Mouse (Mus musculus): ENCODE measurements around the gene Elovl6.

Gene Elovl6

DNA sequence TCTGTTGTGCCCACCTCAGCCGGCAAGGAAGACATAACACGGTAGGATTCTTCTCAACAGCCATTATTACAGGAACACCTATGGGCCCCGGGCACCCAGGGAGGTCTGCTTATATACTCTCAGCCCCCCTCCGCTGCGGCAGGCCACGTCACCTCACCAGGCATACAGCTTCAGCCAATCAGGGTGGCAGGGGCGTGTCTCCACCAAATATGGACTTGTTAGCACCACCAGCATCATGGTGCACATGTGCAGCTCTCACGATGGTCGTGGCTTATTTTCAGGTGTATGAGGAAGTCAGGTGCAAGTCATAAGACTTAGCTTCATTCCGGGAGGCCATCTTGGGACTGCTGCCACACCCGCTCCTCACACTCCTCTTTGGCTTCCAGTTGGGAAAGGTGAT lies 9.3 kb downstream of the Elovl6 start:
- no peak for DNase-seq (ENCODE audit: low read depth)

DNA sequence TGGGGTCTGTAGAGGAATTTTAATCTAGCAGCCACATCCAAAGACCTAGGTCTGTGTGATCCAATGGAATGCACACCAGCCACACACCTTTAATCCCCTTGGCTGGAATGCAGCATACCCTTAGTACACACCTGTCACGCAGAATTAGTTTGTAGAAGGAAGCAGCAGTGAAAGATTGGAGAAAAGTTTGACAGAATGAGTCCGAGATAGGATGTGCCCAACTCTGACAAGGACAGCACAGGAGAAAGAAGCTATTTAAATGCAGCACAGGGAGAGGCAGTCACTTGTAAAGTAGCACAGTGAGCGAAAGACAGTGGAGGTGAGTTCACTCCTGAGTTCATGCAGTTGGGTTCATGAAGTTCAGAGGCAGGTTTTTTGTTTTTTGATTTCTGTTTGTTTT lies 11.2 kb downstream of the Elovl6 start:
- no peak for DNase-seq (ENCODE audit: low read depth)

DNA sequence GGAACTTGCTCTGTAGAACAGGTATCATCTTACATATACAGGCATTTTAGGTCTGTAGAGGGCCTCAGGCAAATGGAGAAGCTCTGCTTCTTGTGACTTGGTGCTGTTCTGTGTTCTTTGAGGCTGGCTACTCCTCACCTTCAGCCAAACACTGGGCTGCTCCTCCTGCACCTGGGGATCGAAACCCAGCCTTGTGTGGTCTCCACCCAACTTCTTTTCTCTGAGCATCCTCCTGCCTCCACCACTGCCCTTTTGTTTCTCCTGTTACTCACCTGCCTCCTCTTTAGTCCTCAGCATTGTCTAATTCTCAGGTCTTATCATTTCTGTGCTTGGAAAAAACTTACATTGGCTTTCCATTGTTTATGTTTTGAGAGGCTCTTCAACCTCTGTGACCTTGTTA lies 12.1 kb downstream of the Elovl6 start:
- no peak for DNase-seq (ENCODE audit: low read depth)

- no peak for DNase-seq (ENCODE audit: low read depth)
Observed at GRCm38 (mm10) chr3:129545228-129545627, 13.1 kb downstream of the Elovl6 start.

GRCm38 (mm10) chr3:129545801-129546200 lies 13.6 kb downstream of the Elovl6 start:
- DNase-seq (ENCODE audit: low read depth), result no peak

DNA sequence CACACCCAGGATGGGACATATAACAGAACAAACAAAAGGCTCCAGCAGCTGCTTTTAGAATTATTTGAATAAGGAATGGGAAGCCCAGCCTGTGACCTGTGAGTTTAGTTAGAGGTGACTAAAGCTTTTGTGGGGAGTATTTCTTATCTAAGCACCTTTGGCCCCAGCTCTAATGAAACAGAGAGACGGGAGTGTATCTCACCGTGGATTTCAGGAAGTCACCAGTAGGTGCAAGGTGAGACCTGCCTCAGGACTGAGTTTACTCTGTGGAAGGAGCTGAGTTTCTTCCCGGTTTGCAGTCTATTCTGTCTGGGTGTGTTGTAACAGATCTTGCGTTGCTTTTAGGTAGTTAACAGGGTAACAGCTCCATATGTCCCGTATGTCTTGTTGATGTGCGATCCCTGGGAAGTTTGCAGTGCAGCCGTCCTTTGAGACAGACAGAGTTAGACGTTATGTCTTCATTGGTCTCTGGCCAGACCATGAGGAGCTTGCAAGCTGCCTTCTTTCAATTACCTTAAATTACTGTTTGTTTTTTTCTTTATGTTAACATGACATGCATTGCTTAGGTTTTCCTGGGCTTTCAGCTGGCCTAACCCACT lies 15.8 kb downstream of the Elovl6 start:
- DNase-seq (ENCODE audit: low read depth), result no peak

DNA sequence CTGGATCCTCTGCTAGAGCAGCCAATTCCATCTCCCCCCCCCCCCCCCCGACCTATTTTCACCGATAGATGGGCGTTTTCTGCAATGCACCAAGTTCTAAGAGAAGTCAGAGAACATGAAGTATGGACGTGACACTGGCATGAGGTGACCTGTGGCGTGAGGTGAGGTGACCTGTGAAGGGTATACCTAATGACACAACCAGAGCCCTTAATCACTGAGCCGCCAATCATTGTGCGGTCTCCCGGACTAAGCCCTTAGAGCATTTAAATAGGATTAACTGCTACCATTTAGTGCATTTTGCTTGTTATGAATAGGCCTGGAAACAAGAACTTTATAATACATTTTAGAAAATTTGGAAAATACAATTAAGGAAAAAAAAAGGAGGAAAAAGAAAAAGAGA lies 16.6 kb downstream of the Elovl6 start:
- no peak for DNase-seq (ENCODE audit: low read depth)

DNA sequence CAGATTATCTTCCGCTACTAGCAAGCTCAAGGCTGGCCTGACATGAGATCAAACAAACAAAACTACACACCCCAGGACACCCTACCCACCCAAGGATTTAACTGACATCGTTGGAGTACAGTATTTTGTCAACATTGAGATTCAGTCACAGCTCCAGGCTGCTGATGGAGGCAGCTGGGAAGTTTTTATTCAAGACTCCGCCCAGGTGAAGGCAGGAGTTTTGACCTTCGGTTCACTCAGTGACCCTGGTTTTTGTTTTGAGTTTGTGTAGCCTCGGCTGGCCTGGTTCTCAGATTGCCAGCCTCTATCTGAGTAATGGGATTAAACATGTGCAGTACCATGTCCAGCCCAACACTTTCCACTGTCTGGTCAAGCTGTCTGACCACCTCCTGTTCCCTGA lies 17.4 kb downstream of the Elovl6 start:
- no peak for DNase-seq (ENCODE audit: low read depth)

- no peak for DNase-seq (ENCODE audit: low read depth)
Observed at GRCm38 (mm10) chr3:129551581-129552290, 19.6 kb downstream of the Elovl6 start.

DNA sequence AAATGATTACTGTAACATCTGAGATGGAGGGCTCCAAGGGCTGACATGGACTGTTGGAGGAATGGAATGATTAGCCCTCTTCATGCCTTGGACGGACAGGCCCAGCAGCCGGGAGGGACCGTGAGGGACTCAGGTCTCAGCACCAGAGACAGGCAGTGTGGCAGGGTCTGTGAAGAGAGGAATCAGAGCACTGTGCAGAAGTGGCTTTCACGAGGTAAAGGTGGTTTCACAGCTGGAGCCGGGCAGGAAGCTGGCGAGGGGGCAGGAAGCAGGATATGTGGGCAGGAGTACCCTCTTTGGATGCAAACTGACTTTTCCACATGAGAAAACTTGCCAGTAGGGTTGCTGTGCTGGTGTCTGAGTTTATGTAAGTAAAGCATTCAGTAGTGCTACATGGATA lies 20.2 kb downstream of the Elovl6 start:
- no peak for DNase-seq (ENCODE audit: low read depth)

DNA sequence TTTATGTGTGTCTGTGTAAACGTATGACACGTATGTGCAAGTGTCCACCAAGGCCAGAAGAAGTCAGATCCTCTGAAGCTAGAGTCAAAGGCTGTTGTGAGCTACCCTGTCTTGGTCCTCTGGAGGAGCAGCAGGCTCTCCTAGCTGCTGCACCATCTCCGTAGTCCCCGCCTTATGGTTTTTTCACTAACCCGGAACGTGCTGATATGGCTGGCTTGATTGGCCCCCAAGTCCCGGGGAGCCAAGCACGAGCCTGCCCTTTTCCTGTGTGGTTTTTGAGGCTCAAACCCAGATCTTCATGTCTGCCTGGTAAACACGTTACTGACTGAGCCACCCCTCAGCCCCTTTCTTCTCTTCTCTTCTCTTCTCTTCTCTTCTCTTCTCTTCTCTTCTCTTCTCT lies 21.0 kb downstream of the Elovl6 start:
- DNase-seq (ENCODE audit: low read depth), result no peak

GRCm38 (mm10) chr3:129553661-129554060 lies 21.5 kb downstream of the Elovl6 start:
- DNase-seq (ENCODE audit: low read depth), result no peak

DNA sequence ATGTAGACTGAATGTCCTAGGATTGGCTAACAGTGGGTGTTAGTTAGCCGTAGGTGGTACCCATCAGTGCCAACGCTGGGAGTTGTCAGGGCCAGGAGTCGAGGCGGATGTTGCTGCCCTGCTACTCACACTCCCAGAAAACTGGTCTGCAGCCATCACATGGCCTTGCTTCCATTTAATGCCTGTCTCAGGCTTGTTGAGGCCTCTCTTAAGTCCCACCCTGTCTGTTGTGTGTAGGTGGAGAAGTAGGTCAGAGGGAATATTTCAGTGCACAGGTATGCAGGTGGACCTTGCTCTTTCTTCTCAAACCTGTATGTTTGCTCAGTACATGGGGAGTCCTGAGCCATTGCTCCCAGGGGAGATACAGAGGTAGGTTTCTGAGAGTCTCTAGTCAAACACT lies 22.3 kb downstream of the Elovl6 start:
- DNase-seq (ENCODE audit: low read depth), result no peak

DNA sequence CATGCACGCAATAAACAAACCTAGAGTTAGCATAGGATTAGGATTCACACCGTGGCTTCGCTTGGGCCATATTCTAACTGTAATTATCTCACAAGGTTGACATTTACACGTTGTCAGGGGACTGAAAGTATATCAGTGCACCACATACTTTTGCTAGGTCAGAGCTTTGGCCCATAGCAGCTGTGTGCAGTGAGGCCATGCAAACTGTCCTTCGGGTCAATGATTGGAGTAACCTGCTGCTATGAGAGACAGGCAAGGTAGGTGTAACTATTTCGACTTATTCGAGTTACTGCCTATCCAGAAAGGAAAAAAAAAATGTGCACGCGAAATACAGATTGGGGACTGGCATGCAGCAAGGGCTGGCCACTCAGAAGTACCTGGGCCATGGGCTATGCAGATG lies 24.9 kb downstream of the Elovl6 start:
- DNase-seq (ENCODE audit: low read depth), result no peak

- no peak for DNase-seq (ENCODE audit: low read depth)
Observed at GRCm38 (mm10) chr3:129557566-129557965, 25.4 kb downstream of the Elovl6 start.

DNA sequence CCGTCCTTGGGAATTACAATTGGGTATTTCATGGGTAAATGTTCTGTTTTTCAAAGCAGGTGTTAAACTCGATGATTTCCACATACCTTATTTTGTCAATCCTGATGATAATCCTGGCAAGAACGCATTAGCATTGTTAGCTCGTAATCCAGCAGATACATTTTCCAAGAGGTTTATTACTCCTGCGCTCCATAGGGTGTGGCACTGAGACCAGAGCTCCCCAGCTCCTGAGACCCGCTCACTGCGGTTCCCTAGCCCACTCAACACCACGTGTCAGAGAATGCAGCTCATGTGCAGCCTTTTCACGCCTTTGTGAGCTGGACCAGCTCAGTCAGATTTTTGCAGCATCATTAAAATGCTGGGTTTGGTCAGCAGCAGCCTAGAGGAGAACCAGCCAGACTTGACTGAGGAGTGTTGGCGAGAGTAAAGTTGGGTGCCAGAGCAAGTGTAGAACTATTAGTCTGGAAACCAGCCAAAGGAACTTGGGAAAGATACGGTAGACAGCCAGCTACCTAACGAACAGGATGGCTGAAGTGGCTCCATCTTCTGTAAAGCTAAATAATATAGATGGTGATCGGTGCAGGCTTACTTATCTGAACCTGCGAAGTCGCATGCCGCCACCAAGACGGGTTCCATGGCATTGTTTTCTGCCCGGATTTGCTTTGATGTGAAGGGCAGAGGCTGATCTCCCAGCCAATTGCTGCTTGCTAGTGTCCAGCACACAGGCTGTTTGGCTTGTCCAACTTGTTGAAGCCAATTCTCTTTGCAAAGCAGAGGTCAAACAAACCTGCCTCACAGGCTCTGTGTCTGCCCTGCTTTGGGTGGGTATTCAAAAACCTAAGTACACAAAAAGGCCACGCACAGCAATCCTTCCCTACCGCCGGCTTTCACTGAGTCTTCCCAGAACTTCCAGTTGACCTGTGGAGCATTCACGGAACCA lies 26.1 kb downstream of the Elovl6 start:
- DNase-seq (ENCODE audit: low read depth), result no peak

- no peak for DNase-seq (ENCODE audit: low read depth)
Observed at GRCm38 (mm10) chr3:129560068-129560467, 27.9 kb downstream of the Elovl6 start.

GRCm38 (mm10) chr3:129561011-129561410 lies 28.9 kb downstream of the Elovl6 start:
- DNase-seq (ENCODE audit: low read depth), result no peak

- no peak for DNase-seq (ENCODE audit: low read depth)
Observed at GRCm38 (mm10) chr3:129561853-129562252, 29.7 kb downstream of the Elovl6 start.

GRCm38 (mm10) chr3:129562411-129562810 lies 30.3 kb downstream of the Elovl6 start:
- DNase-seq (ENCODE audit: low read depth), result no peak

DNA sequence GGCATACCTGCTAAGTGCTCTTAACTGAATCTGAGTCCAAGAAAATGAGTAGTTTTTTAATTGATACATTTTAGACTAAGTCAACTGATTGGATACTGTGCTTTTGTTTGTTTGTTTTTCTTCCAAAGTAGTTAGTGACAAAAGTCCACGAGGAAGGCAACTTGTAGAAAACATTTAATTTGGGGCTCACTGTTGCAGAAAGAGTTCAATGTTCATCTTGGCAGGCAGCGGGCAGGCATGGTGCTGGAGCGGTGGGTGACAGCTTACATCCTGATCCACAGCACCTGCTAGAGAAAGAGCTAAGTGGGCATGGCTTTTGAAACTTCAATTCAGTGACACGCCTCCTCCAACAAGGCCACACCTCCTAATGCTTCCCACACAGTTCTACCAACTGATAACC lies 31.7 kb downstream of the Elovl6 start:
- no peak for DNase-seq (ENCODE audit: low read depth)

GRCm38 (mm10) chr3:129564852-129565251 lies 32.7 kb downstream of the Elovl6 start:
- no peak for DNase-seq (ENCODE audit: low read depth)

- no peak for DNase-seq (ENCODE audit: low read depth)
Observed at GRCm38 (mm10) chr3:129565458-129565857, 33.3 kb downstream of the Elovl6 start.

All from c-Kit-positive CD71-negative TER-119-negative erythroid progenitor cells, embryonic 14.5 days (primary cell).